Mouse (Mus musculus) brain, adult 2 months (tissue): ENCODE data around the gene Wdr47.
"Not testable (repeated sequence)": the region's sequence is repeated elsewhere in the genome, so short reads cannot be mapped to it uniquely, and the experiment has no call there.

Source experiments
- DNase-seq: peaks from one replicate; pipeline ENCODE4 v3.0.0; 2011; ENCODE audit warnings: low read depth, low spot score

Gene Wdr47

GRCm38 (mm10) chr3:108634761-108635160 lies 43.7 kb downstream of the Wdr47 start:
- no peak for DNase-seq

- peak; percentile 38 for DNase-seq
Observed at GRCm38 (mm10) chr3:108639412-108639811, 48.3 kb downstream of the Wdr47 start.

- DNase-seq = no peak
Observed at GRCm38 (mm10) chr3:108640998-108641397, 49.9 kb downstream of the Wdr47 start.

GRCm38 (mm10) chr3:108644856-108645255 lies 53.8 kb downstream of the Wdr47 start:
- DNase-seq = no peak

GRCm38 (mm10) chr3:108646036-108646435 lies 55.0 kb downstream of the Wdr47 start:
- peak; percentile 72 for DNase-seq

- not testable (repeated sequence) for DNase-seq
Observed at GRCm38 (mm10) chr3:108647681-108648080, 56.6 kb downstream of the Wdr47 start.

GRCm38 (mm10) chr3:108652866-108653642 lies 62.0 kb downstream of the Wdr47 start:
- no peak for DNase-seq

GRCm38 (mm10) chr3:108653710-108654379 lies 62.8 kb downstream of the Wdr47 start, which contains the start of gene Clcc1:
Clcc1 (plus strand) TSS chr3:108653913.
- peak; percentile 96 for DNase-seq

- DNase-seq = no peak
Observed at GRCm38 (mm10) chr3:108654566-108654965, 63.5 kb downstream of the Wdr47 start.

- no peak for DNase-seq
Observed at GRCm38 (mm10) chr3:108655486-108655885, 64.4 kb downstream of the Wdr47 start.

- peak; percentile 24 for DNase-seq
Observed at GRCm38 (mm10) chr3:108658612-108659011, 67.5 kb downstream of the Wdr47 start.

GRCm38 (mm10) chr3:108660941-108661340 lies 69.9 kb downstream of the Wdr47 start:
- DNase-seq = no peak

GRCm38 (mm10) chr3:108676616-108677015 lies 85.5 kb downstream of the Wdr47 start:
- DNase-seq = no peak

- no peak for DNase-seq
Observed at GRCm38 (mm10) chr3:108681004-108681403, 89.9 kb downstream of the Wdr47 start.

- DNase-seq = not testable (repeated sequence)
Observed at GRCm38 (mm10) chr3:108683597-108683996, 92.5 kb downstream of the Wdr47 start.

- DNase-seq = no peak
Observed at GRCm38 (mm10) chr3:108685701-108686100, 94.6 kb downstream of the Wdr47 start.

GRCm38 (mm10) chr3:108689015-108689441 lies 97.9 kb downstream of the Wdr47 start:
- DNase-seq = no peak

GRCm38 (mm10) chr3:108689446-108689845 lies 98.4 kb downstream of the Wdr47 start:
- DNase-seq = no peak

- DNase-seq = peak; percentile 62
Observed at GRCm38 (mm10) chr3:108689979-108690378, 98.9 kb downstream of the Wdr47 start.

GRCm38 (mm10) chr3:108694321-108694720 lies 103.2 kb downstream of the Wdr47 start:
- DNase-seq = peak; percentile 73
